Mouse (Mus musculus) embryonic facial prominence, embryonic 11.5 days (tissue): ENCODE measurements around the gene Adarb2. TPM values are rescaled to one million over a fixed set of nuclear protein-coding genes. Genes with fewer than 3 reads are reported as not detected.

Experiments
- ATAC-seq: fragments of 200-750 bp; cut with Nextera tagmentation; replicated peaks from 2 replicates; pipeline ENCODE4 v1.8.0; 2017; ENCODE audit warnings: low read depth; ENCODE audit not compliant: insufficient number of reproducible peaks, low FRiP score, low TSS enrichment
- DNase-seq: peaks from one replicate; pipeline ENCODE4 v3.0.0-alpha.2; 2015; ENCODE audit warnings: low spot score
- H3K27ac ChIP-seq: fragments of 300-500 bp; sonication (generic); replicated peaks from 2 replicates; pipeline ENCODE4 v1.5.1; 2014; ENCODE audit warnings: mild to moderate bottlenecking, low read depth, low read length, control low read depth
- H3K27me3 ChIP-seq: fragments of 300-500 bp; sonication (generic); 2 replicates; pipeline ENCODE4 v1.6.1; 2014; ENCODE audit warnings: mild to moderate bottlenecking, low read length, moderate library complexity, mixed read lengths; ENCODE audit not compliant: control insufficient read depth, insufficient read depth
- H3K36me3 ChIP-seq: fragments of 300-500 bp; sonication (generic); replicated peaks from 2 replicates; pipeline ENCODE4 v1.6.1; 2014; ENCODE audit warnings: low read depth, mild to moderate bottlenecking, low read length, moderate library complexity, mixed read lengths; ENCODE audit not compliant: control insufficient read depth, insufficient read depth
- H3K4me1 ChIP-seq: fragments of 300-500 bp; sonication (generic); 2 replicates; pipeline ENCODE4 v1.6.1; 2014; ENCODE audit warnings: low read length, mixed read lengths; ENCODE audit not compliant: control insufficient read depth, insufficient read depth
- H3K4me2 ChIP-seq: fragments of 300-500 bp; sonication (generic); 2 replicates; pipeline ENCODE4 v1.6.1; 2014; ENCODE audit warnings: low read depth, mild to moderate bottlenecking, control low read depth, low read length, moderate library complexity
- H3K4me3 ChIP-seq: fragments of 300-500 bp; sonication (generic); 2 replicates; pipeline ENCODE4 v1.5.1; 2014; ENCODE audit warnings: low read depth, low read length, control low read depth
- H3K9ac ChIP-seq: fragments of 300-500 bp; sonication (generic); replicated peaks from 2 replicates; pipeline ENCODE4 v1.6.1; 2014; ENCODE audit warnings: mild to moderate bottlenecking, control low read depth, low read length
- H3K9me3 ChIP-seq: fragments of 300-500 bp; sonication (generic); replicated peaks from 2 replicates; pipeline ENCODE4 v1.6.1; 2016; ENCODE audit warnings: mild to moderate bottlenecking, low read length, inconsistent platforms, mixed read lengths; ENCODE audit not compliant: control insufficient read depth
- WGBS: fragments of 180-500 bp; shearing (Covaris S2); extraction: QIAGEN DNeasy Blood & Tissue Kit; methylation state at CpG from one replicate; pipeline ENCODE4 v1.1.7; 2014; 5-methylcytosine and 5-hydroxymethylcytosine counted together
- polyA plus RNA-seq: library from polyadenylated mRNA; unstranded; fragments of >200 nt; fragmentation: Nextera tagmentation; extraction: Ambion mirVana; gene quantifications from 2 replicates; pipeline ENCODE4 v1.2.1, GENCODE M21; 2014

Adarb2 gene
- polyA plus RNA-seq, 1 experiment from 2014 or later = 1.8 TPM

- Histone ChIP-seq H3K4me3 (no peak overlapping the region), H3K4me1 (no peaks in the 10 kb centered on the region; the same call in 1 of the 2 replicates), H3K9me3 (no peaks in the 10 kb centered on the region), H3K27me3 (no peaks in the 10 kb centered on the region), H3K9ac (no peak overlapping the region), H3K27ac (no peak overlapping the region), H3K36me3 (no peaks in the 10 kb centered on the region), H3K4me2 (no peak overlapping the region)
- DNase-seq = no peak
- ATAC-seq = no peak
- WGBS = 61% methylated on average over 4 of the region's 4 CpGs
Observed at GRCm38 (mm10) chr13:8484592-8485272, 282.1 kb downstream of the Adarb2 start.

- Histone ChIP-seq H3K9ac (no peak overlapping the region), H3K27me3 (no peaks in the 10 kb centered on the region), H3K4me3 (no peak overlapping the region), H3K4me1 (no peaks in the 10 kb centered on the region; the same call in 1 of the 2 replicates), H3K27ac (no peak overlapping the region; the same call in 1 of the 2 replicates), H3K9me3 (no peaks in the 10 kb centered on the region), H3K36me3 (no peaks in the 10 kb centered on the region), H3K4me2 (no peak overlapping the region)
- ATAC-seq = peak; percentile 82
- 42% methylated on average over 5 of the region's 5 CpGs for WGBS
- DNase-seq = peak; percentile 80
Observed at GRCm38 (mm10) chr13:8487756-8488434, 285.2 kb downstream of the Adarb2 start.

GRCm38 (mm10) chr13:8493363-8493762 lies 290.7 kb downstream of the Adarb2 start:
- H3K9ac ChIP-seq = no peak overlapping the region
- H3K9me3 ChIP-seq = no peaks in the 10 kb centered on the region
- no peaks in the 10 kb centered on the region for H3K27me3 ChIP-seq
- DNase-seq (no peak), ATAC-seq (no peak)
- no peak overlapping the region for H3K4me2 ChIP-seq
- H3K27ac ChIP-seq = no peak overlapping the region
- no peaks in the 10 kb centered on the region for H3K36me3 ChIP-seq
- no peak overlapping the region for H3K4me3 ChIP-seq
- no peaks in the 10 kb centered on the region for H3K4me1 ChIP-seq
- 84% methylated on average over 5 of the region's 5 CpGs for WGBS

GRCm38 (mm10) chr13:8499551-8499950 lies 296.9 kb downstream of the Adarb2 start:
- 76% methylated on average over 5 of the region's 5 CpGs for WGBS
- no peaks in the 10 kb centered on the region for H3K36me3 ChIP-seq
- H3K4me1 ChIP-seq = no peaks in the 10 kb centered on the region
- no peak overlapping the region for H3K9ac ChIP-seq
- H3K9me3 ChIP-seq = no peaks in the 10 kb centered on the region
- ATAC-seq (no peak), DNase-seq (no peak)
- no peak overlapping the region for H3K4me3 ChIP-seq
- no peak overlapping the region for H3K4me2 ChIP-seq
- H3K27ac ChIP-seq = no peak overlapping the region
- H3K27me3 ChIP-seq = no peaks in the 10 kb centered on the region

- no peak overlapping the region for H3K27ac ChIP-seq
- WGBS = 79% methylated on average over 7 of the region's 7 CpGs
- ATAC-seq = no peak
Observed at GRCm38 (mm10) chr13:8511069-8511817, 308.6 kb downstream of the Adarb2 start.

GRCm38 (mm10) chr13:8515979-8516715 lies 313.5 kb downstream of the Adarb2 start:
- Histone ChIP-seq H3K4me1 (no peaks in the 10 kb centered on the region), H3K27me3 (no peaks in the 10 kb centered on the region), H3K4me2 (no peak overlapping the region), H3K36me3 (no peaks in the 10 kb centered on the region), H3K27ac (no peak overlapping the region), H3K9me3 (no peaks in the 10 kb centered on the region), H3K4me3 (no peak overlapping the region), H3K9ac (no peak overlapping the region)
- DNase-seq (no peak), ATAC-seq (no peak)
- WGBS = 83% methylated on average over 4 of the region's 4 CpGs

More at GRCm38 (mm10) chr13:8511069-8511817, 308.6 kb downstream of the Adarb2 start:
- Histone ChIP-seq H3K4me2 (no peak overlapping the region), H3K9ac (no peak overlapping the region), H3K4me1 (no peaks in the 10 kb centered on the region), H3K27me3 (no peaks in the 10 kb centered on the region), H3K9me3 (no peaks in the 10 kb centered on the region), H3K4me3 (no peak overlapping the region), H3K36me3 (no peaks in the 10 kb centered on the region)
- DNase-seq = no peak

GRCm38 (mm10) chr13:8519204-8519603 lies 316.5 kb downstream of the Adarb2 start:
- Histone ChIP-seq H3K27me3 (no peaks in the 10 kb centered on the region), H3K9me3 (no peaks in the 10 kb centered on the region), H3K4me1 (no peaks in the 10 kb centered on the region), H3K27ac (no peak overlapping the region), H3K36me3 (no peaks in the 10 kb centered on the region), H3K4me3 (no peak overlapping the region), H3K4me2 (no peak overlapping the region), H3K9ac (no peak overlapping the region)
- ATAC-seq (no peak), DNase-seq (no peak)
- WGBS = 73% methylated on average over 5 of the region's 5 CpGs
